Mouse (Mus musculus) heart, postnatal 14 days (tissue): ENCODE results near the gene Serpine2. TPM values are rescaled to one million over a fixed set of nuclear protein-coding genes. Genes with fewer than 3 reads are reported as not detected.

Experiments used
- DNase-seq, 2 experiments: peaks; one replicate each; pipeline ENCODE4 v3.0.0; 2021 to 2022
- intact Hi-C: fragments of 180-260 bp; cut with DNase I; formaldehyde crosslinking; loops from one replicate; pipeline ENCODE4 v1.15.1; 2025
- total RNA-seq, 2 experiments: library from RNA; stranded (reverse); gene quantifications; 2 replicates each; pipeline ENCODE4 v1.2.3; 2021

Serpine2 gene
- total RNA-seq, 2 experiments from 2014 or later, result 22.2 to 22.9 TPM

DNA sequence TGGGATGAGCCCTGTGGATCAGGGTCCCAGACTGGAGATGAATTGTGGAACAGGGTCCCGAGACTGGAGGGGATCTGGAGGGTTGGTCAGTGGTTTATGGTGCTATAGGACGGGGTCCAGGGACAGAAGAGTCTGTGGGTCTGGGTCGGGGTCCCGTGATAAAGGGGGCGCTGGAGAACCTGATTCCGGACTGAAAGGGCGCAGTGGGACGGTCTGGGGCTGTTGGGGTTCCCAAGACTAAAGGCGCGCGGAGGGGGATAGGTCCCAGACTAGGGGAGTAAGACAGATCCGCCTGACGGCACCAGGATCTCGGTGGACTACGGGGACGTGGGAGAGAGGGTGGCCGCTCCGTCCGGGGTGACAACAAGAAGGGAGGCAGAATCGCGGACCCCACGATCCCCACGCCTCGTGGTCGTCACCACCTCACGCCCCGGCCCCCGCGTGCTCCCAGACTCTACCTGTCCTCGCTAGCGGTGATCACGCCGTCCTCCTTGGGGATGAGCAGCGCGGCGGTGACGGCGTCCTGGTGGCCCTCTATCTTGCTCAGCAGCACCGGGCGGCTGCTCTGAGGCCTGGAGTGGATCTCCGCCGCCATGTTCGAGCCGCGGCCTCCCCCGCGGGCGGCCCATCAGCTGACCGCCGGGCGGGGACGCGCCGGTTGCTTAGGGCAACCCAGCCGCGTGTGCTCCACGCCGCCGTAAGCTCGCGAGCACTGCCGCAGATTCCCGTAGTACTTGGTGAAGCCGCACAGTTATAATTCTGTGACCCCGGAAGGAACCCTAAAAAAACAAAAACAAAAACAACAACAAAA is 99.7 kb downstream of the Serpine2 start:
- intact Hi-C loops, result loop anchor here (5.0 to 10.0 kb wide), 2 partner anchors 49 to 1107 kb away; partner anchors contain the start of genes Acsl3 and Utp14b
- peak; percentile 88 to 89 for DNase-seq

DNA sequence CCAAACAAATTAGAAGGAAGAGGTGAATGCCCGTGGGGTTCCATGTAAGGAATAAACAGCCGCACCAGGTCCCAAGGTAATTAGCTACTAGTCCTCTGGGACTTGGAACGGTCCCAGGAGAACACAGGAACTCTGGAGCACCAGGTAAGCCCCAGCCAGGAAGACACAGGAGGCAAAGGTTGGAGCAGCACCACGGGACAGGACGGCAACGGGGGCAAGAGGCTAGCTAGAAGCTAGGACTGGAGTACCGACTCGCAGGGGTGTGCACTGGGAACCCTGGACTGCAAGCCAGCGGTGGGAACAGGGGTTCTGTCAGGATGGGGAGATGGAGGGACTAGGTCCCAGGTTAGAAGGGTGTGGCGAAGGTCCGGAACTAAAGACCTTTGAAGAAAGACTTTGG is 100.3 kb downstream of the Serpine2 start:
- intact Hi-C loops, result loop anchor here (5.0 to 10.0 kb wide), 2 partner anchors 48 to 1106 kb away; partner anchors contain the start of genes Acsl3 and Utp14b
- peak; percentile 9 to 22 for DNase-seq

DNA sequence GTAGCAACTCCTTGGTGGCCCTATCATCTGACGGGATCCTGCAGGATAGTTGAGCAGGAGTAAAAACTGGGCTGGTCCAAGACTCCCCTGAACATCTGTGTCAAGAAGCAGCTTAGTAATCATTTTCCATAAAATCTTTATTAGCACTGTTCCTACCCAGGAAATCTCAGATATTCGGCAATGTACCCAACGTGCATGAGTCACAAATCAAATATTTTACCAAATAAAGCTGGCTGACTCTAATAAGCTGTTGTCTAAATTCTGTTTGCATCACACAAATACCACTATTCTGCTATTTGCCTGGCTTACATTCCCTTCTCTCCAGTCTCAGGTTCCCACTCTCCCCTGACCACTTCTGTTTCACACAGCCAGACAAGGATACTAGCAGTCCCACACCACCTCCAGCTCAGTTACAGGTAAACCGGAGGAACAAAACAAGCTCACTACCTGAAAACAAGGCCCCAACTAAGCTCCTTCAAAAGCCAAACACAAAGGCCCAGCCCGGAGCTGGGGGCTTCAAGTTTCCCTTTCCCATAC is 101.5 kb downstream of the Serpine2 start:
- intact Hi-C loops, result no loop called here

DNA sequence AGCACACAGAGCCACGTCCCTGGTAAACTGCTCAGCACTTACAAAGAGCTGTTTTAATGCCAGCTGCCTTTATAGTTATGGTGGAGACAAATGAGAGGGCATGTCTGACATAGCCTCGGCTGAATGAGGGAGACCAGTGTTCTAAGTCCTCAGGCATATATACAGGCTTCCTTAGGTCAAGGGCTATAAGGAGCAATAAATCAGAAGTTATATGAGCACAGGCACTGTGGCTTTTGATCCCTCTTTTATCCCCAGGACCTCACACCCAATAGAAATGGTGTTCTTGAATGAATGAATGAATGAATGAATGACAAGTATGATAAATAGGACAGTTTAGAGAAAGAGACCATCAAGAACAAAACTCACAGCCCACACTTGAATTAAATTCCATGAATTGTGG is 102.0 kb downstream of the Serpine2 start:
- DNase-seq, result no peak
- intact Hi-C loops, result no loop called here

More for the DNA sequence above, 101.5 kb downstream of the Serpine2 start:
- no peak for DNase-seq

DNA sequence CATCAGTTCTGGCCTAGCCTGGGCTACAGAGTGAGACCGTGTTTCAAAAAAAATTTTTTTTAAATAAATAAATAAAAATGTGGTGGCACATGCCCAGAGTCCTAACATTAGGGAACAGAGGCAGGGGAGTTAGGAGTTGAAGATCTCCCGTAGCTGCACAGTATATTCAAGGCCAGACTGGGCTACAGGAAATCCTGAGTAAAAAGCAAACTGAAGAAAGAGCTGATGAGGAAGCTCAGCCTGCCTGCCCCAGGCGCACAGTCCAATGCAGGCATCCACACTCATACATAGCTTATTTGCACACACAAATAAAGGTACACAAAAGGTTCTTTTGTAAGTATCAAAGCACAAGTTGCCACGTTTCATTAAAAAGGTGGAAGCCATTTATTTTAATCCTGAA is 103.4 kb downstream of the Serpine2 start:
- intact Hi-C loops, result no loop called here
- no peak for DNase-seq

DNA sequence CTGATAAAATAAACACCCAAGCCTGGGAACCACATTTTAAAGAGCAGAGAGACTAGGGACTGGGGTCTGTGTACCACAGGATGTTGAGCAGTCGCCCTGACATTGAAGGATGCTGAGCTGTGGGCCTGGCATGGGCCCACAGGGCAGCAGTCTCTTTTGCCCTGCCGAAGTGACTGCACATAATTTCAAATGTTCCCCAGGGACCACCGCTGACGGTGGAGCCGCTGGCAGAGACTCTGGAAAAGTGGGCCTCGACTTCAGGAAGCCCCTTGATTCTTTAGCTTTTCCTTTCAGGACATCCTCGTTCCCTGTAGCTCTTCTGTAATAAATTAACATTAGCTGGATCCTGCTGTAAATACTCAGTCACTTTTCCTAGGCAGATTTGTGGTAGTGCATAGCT is 103.8 kb downstream of the Serpine2 start:
- peak; percentile 19 to 32 for DNase-seq
- intact Hi-C loops, result no loop called here

DNA sequence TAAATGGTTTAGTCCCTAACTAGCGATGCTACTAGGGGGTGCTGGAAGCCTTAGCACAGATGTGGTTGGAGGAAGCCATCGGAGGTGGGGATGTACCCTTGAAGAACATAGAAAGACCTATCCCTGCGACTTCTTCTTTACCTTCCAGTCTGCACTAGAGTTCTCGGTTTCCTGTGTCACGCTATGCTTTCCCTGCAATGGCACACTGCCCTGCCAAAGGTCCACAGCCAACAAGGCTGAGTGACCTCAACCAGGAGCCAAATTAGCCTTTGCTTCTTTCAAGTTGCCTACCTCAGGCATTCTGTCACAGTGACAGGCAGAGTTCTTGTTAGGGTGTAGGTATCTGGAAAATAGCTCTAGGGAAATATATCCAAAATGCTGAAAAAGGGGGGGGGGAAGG is 104.6 kb downstream of the Serpine2 start:
- DNase-seq, result no peak
- intact Hi-C loops, result no loop called here

DNA sequence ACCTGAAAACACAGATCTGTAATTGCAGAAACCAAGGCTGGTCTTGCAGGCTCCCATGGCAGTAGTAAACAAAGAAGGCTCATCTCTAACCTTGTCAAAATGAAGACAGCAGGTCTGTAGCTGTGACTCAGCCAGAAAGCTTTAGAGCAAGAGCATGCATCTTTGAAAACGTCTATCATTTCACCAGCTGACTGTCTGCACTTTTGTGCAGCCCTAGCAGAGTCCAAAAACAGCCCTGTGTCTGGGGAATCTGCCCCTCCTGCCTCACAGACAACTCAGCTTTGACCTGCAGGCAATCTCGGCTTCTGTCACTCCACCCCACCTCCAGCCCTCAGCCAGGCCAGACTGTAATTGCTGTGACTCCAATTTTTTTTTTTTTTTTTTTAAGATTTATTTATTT is 105.6 kb downstream of the Serpine2 start:
- intact Hi-C loops, result no loop called here
- no peak for DNase-seq

DNA sequence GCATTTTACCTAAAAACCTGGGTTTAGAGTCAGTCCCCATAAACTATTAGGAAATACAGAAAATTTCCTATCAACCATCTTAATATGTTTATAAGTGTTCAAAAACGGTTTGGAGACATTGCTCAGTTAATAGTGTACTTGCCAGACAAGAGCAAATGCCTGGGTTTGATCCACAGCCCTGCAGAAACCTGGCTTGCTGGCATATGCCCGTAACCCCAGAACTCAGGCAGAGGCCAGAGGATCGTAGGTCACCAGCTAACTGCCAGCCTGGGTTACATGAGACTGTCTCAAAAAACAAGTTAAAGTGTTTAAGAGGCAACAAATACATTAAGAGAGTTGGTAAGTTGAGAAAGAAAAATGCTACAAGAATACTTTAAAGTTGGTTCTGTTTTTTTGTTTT is 106.0 kb downstream of the Serpine2 start:
- no peak for DNase-seq

DNA sequence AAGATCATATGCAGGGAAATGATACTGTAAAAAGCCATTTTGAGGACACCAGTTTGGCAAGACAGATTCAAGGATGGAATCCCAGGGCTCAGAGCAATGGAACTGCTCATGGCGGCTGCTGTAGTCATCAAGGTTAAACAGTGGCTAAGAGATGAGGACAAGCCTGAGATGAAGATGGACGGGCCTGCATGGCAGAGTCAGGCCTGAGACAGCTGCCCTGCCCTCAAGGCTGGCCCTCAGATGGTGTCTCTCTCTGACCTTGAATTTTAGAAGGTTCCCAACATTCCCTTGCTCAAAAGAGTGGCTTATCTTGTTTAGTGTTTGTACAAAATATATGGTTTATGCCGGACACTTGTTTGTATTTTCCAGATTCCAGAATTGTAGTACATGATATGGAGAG is 107.5 kb downstream of the Serpine2 start:
- DNase-seq, result no peak
- intact Hi-C loops, result no loop called here

More for the DNA sequence above, 106.0 kb downstream of the Serpine2 start:
- intact Hi-C loops, result no loop called here

DNA sequence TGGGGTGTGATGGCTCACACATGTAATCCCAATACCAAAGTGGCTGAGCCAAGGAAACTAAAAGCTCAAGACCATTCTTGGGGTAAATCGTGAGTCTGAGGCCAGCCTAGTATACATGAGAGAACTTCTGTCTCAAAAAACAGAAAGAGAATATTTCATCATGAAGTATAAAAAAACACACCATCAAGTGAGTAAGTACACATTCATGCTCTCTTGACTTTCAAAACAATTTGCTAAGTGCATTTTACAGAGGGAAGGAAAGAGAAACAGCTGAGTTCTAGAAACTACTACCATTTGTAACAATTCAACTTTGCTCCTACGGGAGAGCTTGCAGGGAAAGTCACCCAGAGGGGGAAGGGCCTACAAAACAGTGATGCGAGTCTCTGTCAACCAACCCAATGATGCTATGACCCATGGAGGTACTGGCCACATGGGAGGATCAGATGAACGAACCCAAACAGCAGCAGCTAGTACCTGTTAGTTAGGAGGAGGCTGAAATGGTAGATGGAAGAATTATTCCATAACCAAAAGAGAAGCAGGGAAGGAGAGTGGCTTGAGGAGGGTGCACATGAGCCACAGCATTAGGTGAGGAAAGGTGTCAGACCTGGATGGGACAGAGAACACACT is 108.2 kb downstream of the Serpine2 start:
- intact Hi-C loops, result no loop called here
- no peak for DNase-seq

DNA sequence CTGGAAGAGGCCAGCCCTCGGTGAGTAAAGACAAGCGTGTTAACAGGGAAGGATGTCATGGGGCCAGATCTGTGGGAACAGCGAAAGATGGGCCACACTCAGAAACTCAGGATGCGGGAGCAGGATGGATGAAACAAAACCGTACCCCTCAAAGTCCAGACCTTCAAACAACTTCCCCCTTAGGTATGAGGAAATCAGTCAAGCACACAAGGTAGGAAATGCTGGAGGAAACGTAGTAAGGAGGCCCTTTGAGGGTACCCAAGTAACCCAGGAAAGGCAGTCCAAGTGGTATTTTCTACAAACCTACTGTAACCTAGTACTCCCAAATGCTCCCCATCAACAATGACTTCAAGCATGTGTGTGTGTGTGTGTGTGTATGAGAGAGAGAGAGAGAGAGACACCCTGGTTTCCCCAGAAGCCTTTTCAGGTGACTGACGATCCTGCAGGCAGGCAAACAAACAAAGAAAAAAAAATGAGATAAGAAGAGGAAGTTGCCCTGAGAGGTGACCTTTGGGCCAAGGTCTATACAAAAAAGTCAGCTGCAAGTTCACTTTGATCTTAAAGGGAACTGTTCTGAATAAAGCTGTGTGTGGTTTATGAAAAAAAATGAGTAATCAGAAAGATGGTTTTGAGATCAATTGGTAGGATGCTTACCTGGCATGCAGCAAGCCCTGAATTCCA is 108.8 kb downstream of the Serpine2 start:
- DNase-seq, result no peak
- intact Hi-C loops, result no loop called here

DNA sequence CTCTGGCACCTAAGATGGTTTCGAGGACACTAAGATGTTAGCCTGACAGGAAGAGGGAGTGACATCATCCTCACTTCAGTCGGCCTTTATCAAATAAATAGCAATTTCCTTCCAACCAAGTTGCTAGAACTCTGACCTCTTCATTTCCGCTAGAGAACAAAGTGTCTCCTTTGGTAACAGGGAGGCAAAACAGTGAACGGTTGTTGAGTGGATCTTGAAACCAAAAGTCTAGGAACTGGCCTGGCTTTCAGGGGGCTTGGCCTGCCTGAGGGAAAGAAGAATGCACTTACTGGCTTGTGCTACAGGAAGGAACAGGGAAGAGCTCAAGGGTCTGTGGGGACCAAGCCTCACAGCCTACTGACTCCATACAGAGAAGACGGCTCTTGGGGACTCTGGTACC is 109.8 kb downstream of the Serpine2 start:
- intact Hi-C loops, result no loop called here
- peak in 1 of 2 experiments; percentile 23 for DNase-seq

DNA sequence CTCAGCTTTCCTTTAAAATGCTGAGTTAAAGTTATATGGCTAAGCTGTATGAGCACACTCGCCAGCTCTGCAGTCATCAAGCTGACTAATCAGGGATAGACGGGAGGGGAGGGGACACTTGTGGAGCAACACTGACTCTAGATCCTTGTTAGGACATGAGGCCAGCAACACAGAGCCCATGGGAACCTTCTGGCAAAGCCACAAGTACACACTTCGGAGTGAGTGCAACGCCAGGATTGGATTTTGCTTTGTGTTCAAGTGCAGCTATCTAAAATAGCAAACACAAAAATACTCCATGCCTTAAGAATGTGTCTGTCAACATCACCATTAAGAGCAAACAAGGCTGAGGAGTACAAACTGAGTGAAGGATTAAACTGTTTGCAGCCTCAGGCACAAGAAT is 114.9 kb downstream of the Serpine2 start:
- DNase-seq, result peak; percentile 72 to 76
- intact Hi-C loops, result no loop called here

Other genes starting within 250 kb of the Serpine2 start
- gene Ap1s3, start 189.2 kb downstream of the Serpine2 start, total RNA-seq, result under 1 TPM; 0.45 to 0.68 TPM
- gene Mrpl44, start 85.2 kb downstream of the Serpine2 start, total RNA-seq, result 10 to 100 TPM; 56.9 to 58.5 TPM
- 10 to 100 TPM; 18.6 to 23.0 TPM for gene Wdfy1, start 85.0 kb downstream of the Serpine2 start, total RNA-seq